Mouse (Mus musculus) adrenal gland, adult 8-10 months (tissue): Measurements from ENCODE around the gene Rtkn. TPM values are rescaled to one million over a fixed set of nuclear protein-coding genes. Genes with fewer than 3 reads are reported as not detected.
"Not testable (repeated sequence)": the region's sequence is repeated elsewhere in the genome, so short reads cannot be mapped to it uniquely, and the experiment has no call there.

Experiments used
- DNase-seq: peaks from one replicate; pipeline ENCODE4 v3.0.0; 2022
- total RNA-seq, 4 experiments: library from RNA; stranded (reverse); gene quantifications; 2 replicates each; pipeline ENCODE4 v1.2.4; 2022

Rtkn gene
- total RNA-seq, 4 experiments from 2014 or later, result 16.4 to 34.0 (median 19.9) TPM

GRCm38 (mm10) chr6:83138056-83138455 lies 2.8 kb downstream of the Rtkn start:
- no peak for DNase-seq

GRCm38 (mm10) chr6:83140044-83140443 lies 4.8 kb downstream of the Rtkn start:
- no peak for DNase-seq

- DNase-seq, result no peak
Measured at GRCm38 (mm10) chr6:83141636-83142035, 6.4 kb downstream of the Rtkn start.

- no peak for DNase-seq
Measured at GRCm38 (mm10) chr6:83142211-83142731, 7.0 kb downstream of the Rtkn start.

- no peak for DNase-seq
Measured at GRCm38 (mm10) chr6:83142886-83143285, 7.6 kb downstream of the Rtkn start.

- DNase-seq, result no peak
Measured at GRCm38 (mm10) chr6:83145209-83145608, 9.9 kb downstream of the Rtkn start.

- no peak for DNase-seq
Measured at GRCm38 (mm10) chr6:83145805-83146204, 10.5 kb downstream of the Rtkn start.

GRCm38 (mm10) chr6:83147280-83147679 lies 12.0 kb downstream of the Rtkn start:
- DNase-seq, result peak; percentile 63

- DNase-seq, result no peak
Measured at GRCm38 (mm10) chr6:83151721-83152120, 16.5 kb downstream of the Rtkn start.

- no peak for DNase-seq
Measured at GRCm38 (mm10) chr6:83153038-83153437, 17.8 kb downstream of the Rtkn start.

- DNase-seq, result no peak
Measured at GRCm38 (mm10) chr6:83153485-83153884, 18.2 kb downstream of the Rtkn start.

GRCm38 (mm10) chr6:83155552-83156238 lies 20.4 kb downstream of the Rtkn start:
- no peak for DNase-seq

- no peak for DNase-seq
Measured at GRCm38 (mm10) chr6:83156259-83156684, 21.0 kb downstream of the Rtkn start, which contains the start of the genes Wdr54 and 1700003E16Rik. TSS of gene Wdr54 (minus strand) at chr6:83156397. TSS of gene 1700003E16Rik (plus strand) at chr6:83156404.

GRCm38 (mm10) chr6:83159456-83159855 lies 24.2 kb downstream of the Rtkn start:
- DNase-seq, result not testable (repeated sequence)

GRCm38 (mm10) chr6:83161442-83161841 lies 26.2 kb downstream of the Rtkn start:
- no peak for DNase-seq

- DNase-seq, result peak; percentile 48
Measured at GRCm38 (mm10) chr6:83161921-83162641, 26.8 kb downstream of the Rtkn start.

GRCm38 (mm10) chr6:83162701-83163100 lies 27.4 kb downstream of the Rtkn start:
- DNase-seq, result peak; percentile 51

GRCm38 (mm10) chr6:83165026-83165606 lies 29.9 kb downstream of the Rtkn start:
- no peak for DNase-seq

- peak; percentile 94 for DNase-seq
Measured at GRCm38 (mm10) chr6:83165607-83166242, 30.5 kb downstream of the Rtkn start, which contains the start of gene Dctn1. TSS of gene Dctn1 (plus strand) at chr6:83165920.

GRCm38 (mm10) chr6:83166243-83166630 lies 31.0 kb downstream of the Rtkn start:
- DNase-seq, result no peak

GRCm38 (mm10) chr6:83169872-83170271 lies 34.6 kb downstream of the Rtkn start:
- DNase-seq, result no peak

- no peak for DNase-seq
Measured at GRCm38 (mm10) chr6:83171063-83171462, 35.8 kb downstream of the Rtkn start.
